Mouse (Mus musculus) lung, postnatal 4 days (tissue): ENCODE results near the gene Sash1.

Experiments
- DNase-seq, 2 experiments: peaks; one replicate each; pipeline ENCODE4 v3.0.0; 2021

Gene Sash1

GRCm38 (mm10) chr10:8898831-8899511 lies 13.1 kb upstream of the Sash1 start:
- DNase-seq, result no peak

DNA sequence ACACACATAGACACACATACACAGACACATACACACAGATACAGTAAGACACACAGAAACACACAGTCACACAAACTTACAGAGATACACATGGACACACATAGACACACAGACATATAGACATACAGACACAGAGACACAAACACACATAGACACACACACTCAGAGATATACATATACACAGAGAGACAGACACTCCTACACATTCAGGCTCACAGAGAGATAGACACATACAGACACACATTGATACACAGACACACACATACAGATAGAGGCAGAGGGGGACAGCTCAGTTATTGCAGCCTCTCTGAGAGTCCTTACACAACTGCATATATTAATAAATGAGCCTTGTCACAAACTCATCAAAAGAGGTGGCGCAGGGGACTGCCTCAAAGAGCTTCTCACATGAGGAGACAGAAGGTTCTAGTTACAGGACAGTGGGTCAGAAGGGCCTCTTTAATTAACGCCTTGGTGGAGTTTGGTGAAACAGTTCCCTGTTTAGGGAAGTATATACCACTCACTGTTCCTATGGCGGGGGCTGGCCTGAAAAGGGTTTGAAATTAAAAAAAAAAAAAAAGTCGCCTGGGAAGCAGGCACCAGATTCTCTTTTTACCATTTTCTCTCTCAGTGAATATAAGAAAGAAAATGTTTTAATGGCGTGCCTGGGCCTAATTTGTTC lies 12.4 kb upstream of the Sash1 start:
- DNase-seq, result no peak

- DNase-seq, result no peak
Measured at GRCm38 (mm10) chr10:8894965-8895515, 9.2 kb upstream of the Sash1 start.

DNA sequence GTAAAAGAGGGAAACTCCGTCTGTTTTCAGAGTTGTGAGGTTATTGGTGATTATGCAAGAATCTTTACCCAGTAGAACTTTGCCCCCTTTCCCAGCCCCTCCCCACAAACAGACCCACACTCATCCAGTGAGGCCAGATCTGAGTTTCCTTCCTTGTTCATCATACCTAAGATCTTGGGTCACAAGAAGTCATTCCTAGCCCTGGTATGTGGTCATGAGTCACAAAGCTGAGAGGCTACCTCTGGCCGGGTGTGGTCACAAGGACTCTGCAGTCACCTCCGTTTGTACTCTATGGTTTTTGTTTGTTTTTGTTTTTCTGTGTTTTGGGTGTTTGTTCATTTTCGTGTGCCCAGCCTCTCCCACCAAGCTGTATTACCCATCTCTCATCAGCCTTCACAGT lies 4.6 kb upstream of the Sash1 start:
- peak in 1 of 2 experiments; percentile 61 for DNase-seq

- no peak for DNase-seq
Measured at GRCm38 (mm10) chr10:8889341-8889740, 3.5 kb upstream of the Sash1 start.

DNA sequence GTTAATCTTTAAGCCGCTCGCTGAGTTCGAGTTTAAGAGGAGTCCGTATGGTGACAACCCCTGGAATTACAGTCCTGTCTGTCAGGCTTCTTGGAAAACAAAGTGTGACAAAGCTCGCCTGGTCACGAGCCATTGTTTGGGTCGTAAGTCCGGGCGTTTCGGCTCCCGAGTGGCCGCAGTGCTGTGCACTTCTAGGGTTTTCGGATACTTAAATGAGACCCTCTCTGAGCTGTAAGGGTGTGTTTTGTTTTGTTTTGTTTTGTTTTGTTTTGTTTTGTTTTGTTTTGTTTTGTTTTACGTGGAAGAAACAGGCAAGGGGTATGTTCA lies 621 bp upstream of the Sash1 start:
- DNase-seq, result no peak

GRCm38 (mm10) chr10:8885201-8885600 lies 669 bp downstream of the Sash1 start:
- DNase-seq, result peak; percentile 25 to 54

- DNase-seq, result no peak
Measured at GRCm38 (mm10) chr10:8884565-8884964, 1.3 kb downstream of the Sash1 start.

DNA sequence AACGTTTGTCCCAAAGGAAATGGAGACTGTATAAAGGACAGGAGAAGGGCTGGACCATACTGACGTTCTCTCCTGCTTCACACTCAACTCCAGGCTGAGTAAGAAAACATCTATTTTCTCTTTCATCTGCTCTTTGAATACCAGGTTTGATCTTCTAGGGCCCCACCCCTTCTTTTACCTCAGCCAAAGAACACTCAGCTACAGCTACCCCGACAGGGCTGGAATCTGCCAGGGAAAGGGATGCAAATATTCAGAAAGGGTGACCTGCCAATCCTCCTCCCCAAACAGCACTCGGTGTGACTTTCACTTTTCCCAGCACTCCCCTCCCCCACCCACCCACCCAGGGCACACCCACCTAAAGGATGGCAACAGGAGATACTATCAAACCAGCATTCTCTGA lies 2.2 kb downstream of the Sash1 start:
- DNase-seq, result no peak

DNA sequence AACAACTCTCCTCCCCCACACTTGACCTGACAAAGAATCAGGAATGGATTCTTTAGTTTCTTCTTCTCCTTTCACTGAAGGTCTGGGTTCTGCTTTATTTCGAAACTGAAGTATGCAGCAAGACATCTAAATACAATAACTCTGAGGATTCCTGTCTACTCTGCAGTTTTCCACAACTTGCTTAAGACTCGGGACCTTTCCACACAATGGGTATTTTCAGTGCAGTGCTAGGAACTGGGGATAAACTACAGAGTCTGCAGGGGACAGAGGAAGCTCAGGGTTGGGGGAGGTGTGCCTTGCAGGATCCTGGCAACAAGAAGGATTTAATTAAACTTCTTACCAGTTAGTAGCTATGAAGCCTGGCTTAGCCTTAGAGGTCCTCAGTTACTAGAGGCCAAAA lies 4.1 kb downstream of the Sash1 start:
- DNase-seq, result no peak

GRCm38 (mm10) chr10:8880950-8881675 lies 4.8 kb downstream of the Sash1 start:
- DNase-seq, result no peak

- no peak for DNase-seq
Measured at GRCm38 (mm10) chr10:8878824-8879223, 7.0 kb downstream of the Sash1 start.

DNA sequence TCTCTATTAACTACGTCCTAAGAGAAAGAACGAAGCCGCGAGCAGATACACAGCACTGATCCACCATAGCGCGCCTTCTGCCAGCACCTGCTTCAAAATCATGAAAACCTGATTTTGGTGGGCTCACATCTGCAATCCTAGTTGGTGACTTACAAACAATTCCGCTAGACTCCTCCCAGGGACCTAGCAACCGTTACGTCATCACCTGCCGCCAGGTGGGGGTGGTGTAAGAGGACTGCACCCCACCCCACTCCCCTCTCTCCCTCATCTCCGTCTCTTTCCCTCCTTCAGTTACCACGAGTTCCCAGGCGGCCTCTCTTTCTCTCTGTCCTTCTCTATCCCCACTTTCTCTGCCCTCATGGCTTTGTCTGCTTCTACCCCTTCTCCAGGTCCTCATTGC lies 7.5 kb downstream of the Sash1 start:
- DNase-seq, result no peak

DNA sequence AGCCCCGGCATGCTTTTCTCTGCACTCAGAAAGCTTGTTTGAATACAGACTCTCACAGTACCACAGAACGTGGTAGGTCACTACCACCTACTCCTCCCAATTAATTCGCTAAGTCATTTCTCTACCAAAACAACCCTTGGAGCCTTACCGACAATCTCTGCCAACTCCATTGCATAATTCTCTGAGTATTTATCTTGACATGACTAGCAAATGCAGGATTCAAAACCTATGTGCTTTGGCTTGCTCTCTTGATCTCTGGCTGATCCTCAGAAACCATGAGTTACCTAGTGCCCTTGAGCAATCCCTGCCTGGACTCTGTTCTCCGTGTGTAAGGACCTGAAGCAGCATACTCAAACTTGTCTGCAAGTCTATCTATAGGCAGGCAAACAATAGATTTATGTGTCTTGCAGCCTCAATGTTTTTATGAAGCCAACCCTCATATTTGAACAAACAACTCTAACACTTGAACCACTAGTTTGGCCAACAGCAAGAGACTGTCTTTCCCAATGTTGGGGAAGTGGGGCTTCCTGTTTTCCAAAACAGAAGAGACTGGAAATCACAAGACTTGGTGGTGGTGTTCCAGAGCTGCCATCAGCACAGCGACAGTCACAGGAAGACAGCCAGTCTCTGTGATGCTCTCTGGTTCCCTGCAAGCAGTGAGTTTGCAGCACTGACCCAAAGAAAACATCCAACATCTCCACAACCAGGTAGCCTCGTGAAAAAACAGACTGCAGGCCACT lies 12.1 kb downstream of the Sash1 start:
- peak in 1 of 2 experiments; percentile 23 for DNase-seq

GRCm38 (mm10) chr10:8872788-8873187 lies 13.1 kb downstream of the Sash1 start:
- DNase-seq, result no peak

DNA sequence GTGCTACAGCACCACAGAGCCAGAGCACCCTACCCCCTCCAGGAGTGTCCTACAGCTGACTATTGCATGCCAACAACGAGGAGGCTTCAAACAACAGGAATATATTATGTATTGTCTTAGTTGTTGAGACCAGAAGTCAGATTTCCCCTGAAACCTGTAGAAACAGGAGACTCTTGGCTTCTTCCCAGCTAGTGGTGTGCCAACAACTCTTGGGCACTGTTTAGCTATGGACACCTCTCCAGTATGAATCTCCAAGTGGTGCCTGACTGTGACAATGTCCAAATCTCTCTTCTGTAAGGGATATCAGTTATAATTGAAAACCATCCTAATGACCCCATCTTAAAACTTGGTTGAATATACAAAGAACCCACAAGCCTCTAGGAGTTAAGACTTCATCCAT lies 13.9 kb downstream of the Sash1 start:
- no peak for DNase-seq

DNA sequence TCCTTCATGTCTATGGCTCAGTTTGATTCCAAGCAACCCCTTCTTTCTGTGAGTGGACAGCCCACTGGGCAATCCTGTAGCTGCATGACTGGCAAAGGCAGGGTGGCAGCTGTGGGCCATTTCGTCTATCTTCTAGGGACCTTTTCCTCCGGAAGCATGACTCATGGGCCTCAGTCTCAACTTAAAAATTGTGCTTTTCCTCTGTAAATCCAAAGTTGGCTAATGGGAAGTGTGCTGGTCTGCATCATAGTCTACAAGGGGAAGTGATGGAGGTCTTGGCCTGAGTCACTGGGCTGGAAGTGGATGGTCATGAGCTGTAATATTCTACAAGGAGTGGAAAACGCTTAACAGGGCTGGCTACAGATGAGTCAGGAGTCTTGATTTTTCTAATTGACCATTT lies 15.5 kb downstream of the Sash1 start:
- no peak for DNase-seq

- DNase-seq, result peak; percentile 72 to 89
Measured at GRCm38 (mm10) chr10:8866062-8866642, 19.7 kb downstream of the Sash1 start.

DNA sequence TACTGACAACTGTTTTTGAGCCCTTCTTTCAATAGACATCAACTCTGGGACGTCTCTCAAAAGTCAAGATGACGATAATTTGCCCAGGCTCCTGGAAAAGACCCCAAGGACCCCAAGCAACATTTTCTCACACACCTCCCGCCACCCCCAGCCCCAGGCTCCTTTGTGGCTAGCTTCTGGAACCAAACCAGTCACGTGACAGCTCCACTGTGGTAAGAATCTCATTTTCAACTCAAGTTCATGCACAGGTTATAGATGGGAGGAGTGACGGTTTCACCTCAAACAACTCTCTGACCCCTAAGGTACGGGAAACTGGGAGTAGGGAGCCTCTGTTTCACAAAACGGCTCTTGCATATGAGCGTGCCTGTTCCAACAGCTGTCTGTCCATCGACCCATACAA lies 25.2 kb downstream of the Sash1 start:
- no peak for DNase-seq

GRCm38 (mm10) chr10:8858718-8859117 lies 27.2 kb downstream of the Sash1 start:
- DNase-seq, result no peak

DNA sequence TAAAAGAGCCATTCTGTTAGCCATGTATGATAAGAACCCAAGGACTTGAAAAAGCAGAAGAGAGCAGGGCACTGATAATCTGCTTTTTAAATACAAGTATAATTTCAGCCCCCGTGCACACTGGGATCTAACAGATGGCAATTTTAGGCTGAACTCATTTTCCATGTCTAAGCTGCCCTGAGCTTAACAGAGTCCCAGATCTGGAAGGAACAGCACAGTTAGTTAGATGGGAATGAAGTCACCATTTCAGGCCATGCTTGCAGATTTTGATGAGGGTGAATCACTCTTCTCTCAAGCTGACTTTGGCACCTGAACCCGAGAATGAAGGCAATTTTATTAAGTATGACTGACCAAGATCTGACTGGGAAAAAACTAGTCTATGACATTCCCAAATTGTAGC lies 28.9 kb downstream of the Sash1 start:
- DNase-seq, result no peak

DNA sequence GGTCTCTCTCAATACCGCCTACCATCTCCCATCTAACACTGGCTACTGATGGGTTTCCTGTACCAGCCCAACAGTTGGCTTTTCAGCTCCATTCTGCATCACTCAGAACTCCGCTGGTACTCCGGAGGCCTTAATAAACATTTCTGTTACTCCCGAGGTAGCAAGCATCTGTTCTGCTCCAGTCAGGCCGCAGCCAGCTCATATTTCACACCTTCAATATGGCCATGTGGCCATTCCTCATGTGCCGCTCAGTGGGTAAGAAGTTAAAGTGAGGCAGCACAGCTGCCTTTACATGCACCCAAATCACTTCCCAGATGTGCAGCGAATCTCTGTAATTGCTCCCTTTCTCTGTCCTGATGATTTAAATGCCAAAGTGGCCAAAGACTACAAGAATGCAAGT lies 32.5 kb downstream of the Sash1 start:
- no peak for DNase-seq

- no peak for DNase-seq
Measured at GRCm38 (mm10) chr10:8851625-8852024, 34.2 kb downstream of the Sash1 start.
